Mouse (Mus musculus) neural tube, embryonic 11.5 days (tissue): ENCODE measurements at regions not wholly inside any gene's neighbourhood (a gene's known extent, or its start where the extent isn't known, plus 50 kb on each side); places are given as distances from the start of the nearest gene placed in this dataset.

Experiments used
- ATAC-seq: fragments of 200-750 bp; cut with Nextera tagmentation; 2 replicates; pipeline ENCODE4 v1.8.0; 2017; ENCODE audit warnings: moderate number of reproducible peaks, mild to moderate bottlenecking, moderate TSS enrichment, moderate library complexity; ENCODE audit not compliant: insufficient read depth, low FRiP score, low TSS enrichment
- DNase-seq: peaks from one replicate; pipeline ENCODE4 v3.0.0-alpha.2; 2015; ENCODE audit warnings: low spot score
- H3K27ac ChIP-seq: fragments of 300-500 bp; sonication (generic); 2 replicates; pipeline ENCODE4 v1.5.1; 2014; ENCODE audit warnings: low read depth, mild to moderate bottlenecking, low read length
- H3K27me3 ChIP-seq: fragments of 300-500 bp; sonication (generic); 2 replicates; pipeline ENCODE4 v1.6.1; 2014; ENCODE audit warnings: mild to moderate bottlenecking, low read length, mixed read lengths; ENCODE audit not compliant: control insufficient read depth, insufficient read depth
- H3K36me3 ChIP-seq: fragments of 300-500 bp; sonication (generic); 2 replicates; pipeline ENCODE4 v1.6.1; 2014; ENCODE audit warnings: mild to moderate bottlenecking, low read length, moderate library complexity, mixed read lengths; ENCODE audit not compliant: control insufficient read depth, insufficient read depth
- H3K4me1 ChIP-seq: fragments of 300-500 bp; sonication (generic); 2 replicates; pipeline ENCODE4 v1.6.1; 2014; ENCODE audit warnings: low read length, mixed read lengths; ENCODE audit not compliant: control insufficient read depth, insufficient read depth
- H3K4me2 ChIP-seq: fragments of 300-500 bp; sonication (generic); 2 replicates; pipeline ENCODE4 v1.6.1; 2014; ENCODE audit warnings: low read depth, mild to moderate bottlenecking, moderate library complexity
- H3K4me3 ChIP-seq: fragments of 300-500 bp; sonication (generic); 2 replicates; pipeline ENCODE4 v1.5.1; 2014; ENCODE audit warnings: low read depth, low read length
- H3K9ac ChIP-seq: fragments of 300-500 bp; sonication (generic); 2 replicates; pipeline ENCODE4 v1.6.1; 2014; ENCODE audit warnings: mild to moderate bottlenecking, low read length
- H3K9me3 ChIP-seq: fragments of 300-500 bp; sonication (generic); 2 replicates; pipeline ENCODE4 v1.6.1; 2016; ENCODE audit warnings: low read length; ENCODE audit not compliant: control insufficient read depth
- WGBS: fragments of 180-500 bp; shearing (Covaris S2); extraction: QIAGEN DNeasy Blood & Tissue Kit; methylation state at CpG from one replicate; pipeline ENCODE4 v1.1.7; 2014; 5-methylcytosine and 5-hydroxymethylcytosine counted together

DNA sequence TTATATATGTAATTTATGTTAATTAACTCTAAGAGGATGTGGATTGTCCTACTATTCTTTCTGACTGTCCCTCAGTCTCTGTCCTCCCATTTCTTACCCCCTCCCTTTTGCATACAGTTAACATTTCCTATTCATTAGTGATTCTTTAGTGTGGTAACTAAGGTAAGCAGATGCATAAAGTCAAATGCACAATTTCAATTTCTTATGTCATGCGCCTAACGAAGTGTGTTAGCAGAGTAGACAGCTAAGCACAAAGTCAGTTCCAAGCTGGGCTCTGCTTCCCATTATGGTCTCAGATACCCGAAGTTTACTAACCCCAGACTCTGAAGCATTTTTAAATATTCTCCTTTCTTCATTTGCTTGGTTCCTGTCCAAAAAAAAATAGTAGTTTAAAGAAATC lies 248.2 kb downstream of the Olfm4 start:
- no peak overlapping the region for H3K4me2 ChIP-seq
- no peak overlapping the region for H3K9ac ChIP-seq
- no peaks in the 10 kb centered on the region for H3K36me3 ChIP-seq
- no peaks in the 10 kb centered on the region for H3K27me3 ChIP-seq
- no peaks in the 10 kb centered on the region for H3K4me1 ChIP-seq
- WGBS: 86% methylated on average over 3 of the region's 3 CpGs
- no peak overlapping the region for H3K4me3 ChIP-seq
- no peak for DNase-seq
- H3K9me3 ChIP-seq: no peaks in the 10 kb centered on the region
- ATAC-seq: no peak
- H3K27ac ChIP-seq: no peak overlapping the region

DNA sequence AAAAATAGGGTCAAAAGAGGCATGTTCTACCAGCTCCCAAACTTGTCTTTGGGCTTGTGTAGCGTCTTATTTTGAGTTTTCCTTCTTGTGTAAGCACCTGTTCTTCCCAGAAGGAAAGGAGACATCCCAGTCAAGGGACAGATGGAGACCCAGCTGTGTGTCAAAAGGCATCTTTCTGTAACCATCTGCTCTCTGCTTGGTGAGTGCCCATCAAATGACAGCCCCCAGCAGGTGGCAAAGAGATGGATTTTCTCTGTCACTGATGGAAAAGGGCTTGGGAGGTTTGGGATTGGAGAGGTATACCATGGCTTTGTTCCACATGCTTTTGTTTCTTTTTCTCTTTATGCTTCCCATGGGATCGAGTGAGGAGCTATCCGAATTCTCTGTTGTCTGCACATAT lies 249.1 kb downstream of the Olfm4 start:
- Histone ChIP-seq H3K9ac (no peak overlapping the region), H3K27ac (no peak overlapping the region), H3K9me3 (no peaks in the 10 kb centered on the region), H3K4me1 (no peaks in the 10 kb centered on the region), H3K4me2 (no peak overlapping the region), H3K36me3 (no peaks in the 10 kb centered on the region), H3K4me3 (no peak overlapping the region), H3K27me3 (no peaks in the 10 kb centered on the region)
- DNase-seq: no peak
- no peak for ATAC-seq
- 64% methylated on average over 3 of the region's 3 CpGs for WGBS

DNA sequence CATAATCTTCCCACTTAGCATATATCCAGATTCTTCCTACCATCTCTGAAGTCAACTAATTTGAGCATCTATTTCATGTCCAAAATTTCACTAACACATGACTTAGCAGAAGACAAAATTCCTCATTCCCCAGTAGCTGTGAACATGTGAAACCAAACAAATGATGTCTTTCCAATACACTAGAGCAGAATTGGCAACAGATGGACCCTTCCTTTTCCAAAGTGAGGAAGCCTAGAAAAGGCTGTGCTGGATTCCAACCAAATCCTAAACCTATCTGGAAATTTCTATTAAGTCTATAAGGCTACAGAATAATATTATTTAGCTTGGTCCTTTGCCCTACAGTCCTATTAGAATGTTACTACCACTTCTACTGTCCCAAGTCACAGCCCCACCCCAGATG lies 253.3 kb downstream of the Olfm4 start:
- Histone ChIP-seq H3K4me3 (no peak overlapping the region), H3K4me1 (no peaks in the 10 kb centered on the region), H3K27ac (no peak overlapping the region), H3K27me3 (no peaks in the 10 kb centered on the region), H3K9ac (no peak overlapping the region), H3K9me3 (no peaks in the 10 kb centered on the region), H3K4me2 (no peak overlapping the region), H3K36me3 (no peaks in the 10 kb centered on the region)
- no peak for DNase-seq
- ATAC-seq: no peak

DNA sequence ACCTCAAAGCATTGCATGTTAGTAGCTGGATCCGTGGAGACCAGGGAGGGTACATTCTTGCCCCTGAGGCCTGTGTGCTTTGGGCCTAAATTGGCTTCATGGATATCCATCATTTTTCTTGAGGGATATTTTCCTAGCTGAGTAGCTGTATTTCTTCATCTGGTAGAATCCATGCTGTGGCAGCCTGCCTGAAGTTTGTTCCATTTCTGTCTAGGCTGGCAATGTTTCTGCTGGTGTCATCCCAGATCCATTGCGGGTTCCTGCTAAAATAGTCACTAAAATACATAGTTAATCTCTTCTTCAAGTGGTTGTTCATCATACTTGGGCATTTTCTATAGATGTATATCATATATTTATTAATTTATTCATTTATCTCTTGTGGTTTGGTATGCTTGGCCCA lies 253.7 kb downstream of the Olfm4 start:
- Histone ChIP-seq H3K27me3 (no peaks in the 10 kb centered on the region), H3K4me1 (no peaks in the 10 kb centered on the region), H3K36me3 (no peaks in the 10 kb centered on the region), H3K9ac (no peak overlapping the region), H3K4me3 (no peak overlapping the region), H3K27ac (no peak overlapping the region), H3K4me2 (no peak overlapping the region), H3K9me3 (no peaks in the 10 kb centered on the region)
- ATAC-seq (no peak), DNase-seq (no peak)
- WGBS: 84% methylated on average over 2 of the region's 2 CpGs

DNA sequence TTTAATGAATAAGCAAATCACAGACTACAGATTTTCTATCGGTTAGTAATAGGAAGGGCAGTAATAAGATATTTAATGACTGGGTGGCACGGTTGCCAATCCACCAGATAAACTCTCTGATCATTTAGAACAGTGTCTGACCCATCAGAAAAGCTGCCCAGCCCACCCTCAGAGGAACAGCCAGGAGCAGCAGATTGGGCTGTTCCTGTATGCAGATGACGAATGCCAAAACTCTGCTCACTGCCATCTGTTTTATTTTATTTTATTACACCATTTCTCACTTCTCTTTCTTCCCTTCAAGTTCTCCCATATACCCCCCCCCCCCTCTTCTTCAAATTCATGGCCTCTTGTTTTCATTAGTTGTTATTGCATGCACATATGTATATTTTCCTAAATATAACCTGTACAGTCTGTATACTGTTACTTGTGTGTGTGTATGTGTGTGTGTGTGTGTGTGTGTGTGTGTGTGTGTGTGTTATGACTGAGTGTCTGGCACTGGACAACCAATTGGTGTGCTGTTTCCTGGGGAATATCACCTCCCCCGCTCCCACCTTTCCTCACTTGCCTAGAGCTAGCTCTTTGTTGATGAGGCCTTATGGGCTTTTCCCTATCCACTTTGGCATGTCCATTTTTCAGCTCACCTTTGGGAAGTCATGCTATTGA lies 260.9 kb downstream of the Olfm4 start:
- H3K36me3 ChIP-seq: no peaks in the 10 kb centered on the region
- no peak overlapping the region for H3K27ac ChIP-seq
- no peak overlapping the region for H3K4me3 ChIP-seq
- WGBS: 83% methylated on average over 4 of the region's 4 CpGs
- H3K4me2 ChIP-seq: no peak overlapping the region
- no peak overlapping the region for H3K9ac ChIP-seq
- no peaks in the 10 kb centered on the region for H3K27me3 ChIP-seq
- H3K9me3 ChIP-seq: no peaks in the 10 kb centered on the region
- DNase-seq: no peak
- H3K4me1 ChIP-seq: no peaks in the 10 kb centered on the region
- ATAC-seq: no peak

DNA sequence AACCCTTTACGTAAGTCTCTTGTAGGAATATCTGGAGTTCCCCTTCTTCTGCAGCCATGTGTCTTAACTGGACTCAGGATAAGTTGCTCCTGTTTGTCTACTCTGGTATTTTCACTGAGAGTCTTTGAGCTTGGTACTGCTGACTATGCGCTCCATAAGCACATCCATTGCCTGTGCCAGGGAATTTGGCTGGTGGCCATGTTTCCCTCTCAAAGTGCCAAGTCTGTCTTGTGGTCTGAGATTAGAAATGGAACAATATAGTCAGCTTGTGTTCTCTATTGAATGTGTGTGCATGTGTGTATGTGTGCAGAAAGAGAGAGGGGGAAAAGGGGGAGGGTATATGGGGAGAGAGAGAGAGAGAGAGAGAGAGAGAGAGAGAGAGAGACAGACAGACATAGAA lies 263.7 kb downstream of the Olfm4 start:
- Histone ChIP-seq H3K9me3 (no peaks in the 10 kb centered on the region), H3K9ac (no peak overlapping the region), H3K4me1 (no peaks in the 10 kb centered on the region), H3K36me3 (no peaks in the 10 kb centered on the region), H3K4me3 (no peak overlapping the region), H3K4me2 (no peak overlapping the region), H3K27ac (no peak overlapping the region), H3K27me3 (no peaks in the 10 kb centered on the region)
- DNase-seq: no peak
- 94% methylated on average over 2 of the region's 2 CpGs for WGBS
- ATAC-seq: no peak

DNA sequence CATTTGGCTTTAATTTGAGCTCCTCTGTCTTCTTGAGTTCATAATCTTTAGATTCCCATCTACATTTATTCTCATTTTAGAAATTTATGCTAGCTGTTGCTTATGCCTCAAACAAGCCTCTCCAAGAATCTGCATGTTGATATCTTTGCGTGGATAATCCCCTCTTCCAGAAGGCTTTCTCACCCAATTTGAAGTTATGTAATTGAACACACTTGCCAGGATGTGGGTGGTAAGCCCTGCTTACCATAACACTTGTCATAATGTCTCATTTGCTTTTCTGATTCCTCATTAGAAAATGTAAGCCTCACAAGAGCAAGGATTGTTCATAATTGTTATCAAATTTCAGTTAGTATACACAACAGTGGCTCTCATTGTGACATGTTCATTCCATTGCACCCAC lies 266.0 kb downstream of the Olfm4 start:
- no peak for ATAC-seq
- Histone ChIP-seq H3K36me3 (no peaks in the 10 kb centered on the region), H3K4me3 (no peak overlapping the region), H3K4me1 (no peaks in the 10 kb centered on the region), H3K9me3 (no peaks in the 10 kb centered on the region), H3K27me3 (no peaks in the 10 kb centered on the region), H3K4me2 (no peak overlapping the region), H3K27ac (no peak overlapping the region), H3K9ac (no peak overlapping the region)
- WGBS: 95% methylated on average over 1 of the region's 1 CpGs
- DNase-seq: no peak

DNA sequence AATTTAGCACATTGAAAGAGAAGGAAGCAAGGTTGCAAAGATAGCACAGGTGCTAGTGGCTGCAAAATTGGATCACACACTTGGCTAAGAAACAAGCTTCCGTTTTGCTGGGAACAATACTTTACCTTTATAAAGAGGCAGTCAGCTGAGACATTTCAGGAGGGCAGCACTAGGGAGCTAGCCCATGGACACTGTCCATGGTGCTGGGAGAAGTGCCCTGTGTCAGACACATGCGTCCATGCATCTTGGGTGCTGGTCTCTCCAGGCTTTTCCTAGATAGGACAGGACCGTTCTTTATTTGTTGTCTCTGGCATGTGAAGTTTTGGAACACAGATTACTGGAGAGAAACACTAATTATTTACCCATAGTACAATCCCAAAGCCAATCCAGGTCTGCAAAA lies 273.2 kb downstream of the Olfm4 start:
- no peak overlapping the region for H3K27ac ChIP-seq
- no peak overlapping the region for H3K4me2 ChIP-seq
- no peak overlapping the region for H3K9ac ChIP-seq
- no peaks in the 10 kb centered on the region for H3K36me3 ChIP-seq
- WGBS: 63% methylated on average over 3 of the region's 3 CpGs
- DNase-seq: no peak
- H3K9me3 ChIP-seq: no peaks in the 10 kb centered on the region
- H3K4me3 ChIP-seq: no peak overlapping the region
- ATAC-seq: no peak
- H3K4me1 ChIP-seq: no peaks in the 10 kb centered on the region
- H3K27me3 ChIP-seq: no peaks in the 10 kb centered on the region

DNA sequence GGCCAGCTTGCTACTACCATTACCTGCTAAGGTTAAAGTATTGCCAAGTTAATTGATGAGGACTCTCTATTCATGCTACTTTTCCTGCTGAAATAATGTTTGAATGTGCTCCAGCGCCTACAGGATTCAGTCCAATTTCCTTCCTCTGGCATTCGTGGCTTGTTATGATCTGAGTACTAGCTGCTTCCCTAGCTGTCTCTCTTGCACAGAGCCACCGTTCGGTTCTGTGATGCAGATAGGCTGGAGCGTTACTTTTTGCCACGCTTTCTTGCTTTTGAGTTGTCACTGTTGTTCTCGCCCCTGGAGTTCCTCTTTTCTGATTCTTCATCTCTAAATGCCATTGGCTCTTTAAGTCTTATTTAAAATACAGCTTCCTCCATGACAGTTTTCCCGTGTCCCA lies 279.3 kb downstream of the Olfm4 start:
- Histone ChIP-seq H3K4me3 (no peak overlapping the region), H3K4me2 (no peak overlapping the region), H3K27me3 (no peaks in the 10 kb centered on the region), H3K27ac (no peak overlapping the region), H3K36me3 (no peaks in the 10 kb centered on the region), H3K9me3 (no peaks in the 10 kb centered on the region), H3K4me1 (no peaks in the 10 kb centered on the region), H3K9ac (no peak overlapping the region)
- ATAC-seq (no peak), DNase-seq (no peak)
- WGBS: 81% methylated on average over 8 of the region's 8 CpGs
